Mouse (Mus musculus): ENCODE data around the gene Fam110c. TPM values are rescaled to one million over a fixed set of nuclear protein-coding genes. Genes with fewer than 3 reads are reported as not detected.
A peak's percentile ranks its signal among the peaks of the same experiment; 100 is the strongest.
"Not testable (repeated sequence)": the region's sequence is repeated elsewhere in the genome, so short reads cannot be mapped to it uniquely, and the experiment has no call there.

Fam110c gene
- polyA plus RNA-seq, 2 experiments, result 1.0 to 1.3 TPM

- no peak for ATAC-seq (ENCODE audit: insufficient read depth)
- WGBS (ENCODE audit: insufficient replicate concordance), result 58% methylated on average over 8 of the region's 8 CpGs
Observed at GRCm38 (mm10) chr12:31060245-31060644, 13.4 kb upstream of the Fam110c start.

GRCm38 (mm10) chr12:31071222-31071621 is 2.4 kb upstream of the Fam110c start:
- Histone ChIP-seq H3K36me3 (replicated peaks; ENCODE audit: control insufficient read depth, insufficient read depth, low read depth) (no peaks in the 10 kb centered on the region), H3K27ac (no peak overlapping the region), H3K4me1 (replicated peaks; ENCODE audit: control insufficient read depth in 2 of 2, insufficient read depth in 2 of 2, low read length in 1 of 2) (0 out of 4 replicates have a peak, but pooled peaks cover 0 to 2% of the 10 kb centered on the region in 2 experiments), H3K4me3 (ENCODE audit: insufficient read depth in 1 of 2, low read depth in 2 of 2, low read length in 2 of 2) (no peak overlapping the region), H3K27me3 (ENCODE audit: control insufficient read depth, insufficient read depth, low read length) (peaks cover 3% of the 10 kb centered on the region), H3K9ac (replicated peaks) (no peak overlapping the region), H3K9me3 (ENCODE audit: control insufficient read depth, low read length) (no peaks in the 10 kb centered on the region), H3K4me2 (ENCODE audit: low read depth) (no peak overlapping the region)
- 68% methylated on average over 5 of the region's 5 CpGs for WGBS (ENCODE audit: insufficient replicate concordance)
- ATAC-seq (ENCODE audit: insufficient read depth) (no peak), DNase-seq (ENCODE audit: low read depth in 3 of 3, low spot score in 3 of 3) (no peak)
- TF ChIP-seq CTCF (IDR thresholded peaks at IDR 0.05; ENCODE audit: low read depth) (no peak), EP300 (IDR thresholded peaks at IDR 0.05; ENCODE audit: low read depth) (no peak)

More at GRCm38 (mm10) chr12:31060245-31060644, 13.4 kb upstream of the Fam110c start:
- no peak overlapping the region for H3K4me3 ChIP-seq (ENCODE audit: insufficient read depth in 1 of 2, low read depth in 2 of 2, low read length in 2 of 2)
- no peaks in the 10 kb centered on the region for H3K36me3 ChIP-seq (replicated peaks; ENCODE audit: control insufficient read depth, insufficient read depth, low read depth)
- no peak overlapping the region for H3K9ac ChIP-seq (replicated peaks)
- no peak for DNase-seq (ENCODE audit: low read depth in 3 of 3, low spot score in 3 of 3)
- no peaks in the 10 kb centered on the region for H3K9me3 ChIP-seq (ENCODE audit: control insufficient read depth, low read length)
- no peak for TF ChIP-seq EP300 (IDR thresholded peaks at IDR 0.05; ENCODE audit: low read depth)
- TF ChIP-seq CTCF (IDR thresholded peaks at IDR 0.05; ENCODE audit: low read depth), result no peak
- no peak overlapping the region for H3K4me2 ChIP-seq (ENCODE audit: low read depth)
- no peak overlapping the region for H3K27ac ChIP-seq
- no peaks in the 10 kb centered on the region for H3K27me3 ChIP-seq (ENCODE audit: control insufficient read depth, insufficient read depth, low read length)
- no peaks in the 10 kb centered on the region for H3K4me1 ChIP-seq (replicated peaks; ENCODE audit: control insufficient read depth in 2 of 2, insufficient read depth in 2 of 2, low read length in 1 of 2)

GRCm38 (mm10) chr12:31074355-31074786 is 710 bp downstream of the Fam110c start:
- under 1% methylated on average over 10 of the region's 18 CpGs for WGBS (ENCODE audit: insufficient replicate concordance)
- H3K36me3 ChIP-seq (replicated peaks; ENCODE audit: control insufficient read depth, insufficient read depth, low read depth); H3K27me3 ChIP-seq (ENCODE audit: control insufficient read depth, insufficient read depth, low read length); H3K9me3 ChIP-seq (ENCODE audit: control insufficient read depth, low read length); DNase-seq (ENCODE audit: low read depth in 3 of 3, low spot score in 3 of 3): not testable (repeated sequence)
- H3K4me1 ChIP-seq (replicated peaks; ENCODE audit: control insufficient read depth in 2 of 2, insufficient read depth in 2 of 2, low read length in 1 of 2), result peaks cover 11 to 17% of the 10 kb centered on the region in 2 experiments
- H3K4me3 ChIP-seq (ENCODE audit: insufficient read depth in 1 of 2, low read depth in 2 of 2, low read length in 2 of 2), result peak overlapping the region; percentile 79 to 82
- peak overlapping the region; percentile 99 for H3K4me2 ChIP-seq (ENCODE audit: low read depth)
- H3K27ac ChIP-seq, result peak overlapping the region; percentile 41
- ATAC-seq (ENCODE audit: insufficient read depth), result peak; percentile 78
- peak overlapping the region; percentile 81 for H3K9ac ChIP-seq (replicated peaks)

- Histone ChIP-seq H3K4me1 (replicated peaks; ENCODE audit: control insufficient read depth in 2 of 2, insufficient read depth in 2 of 2, low read length in 1 of 2) (peaks cover 11 to 19% of the 10 kb centered on the region in 2 experiments), H3K4me2 (ENCODE audit: low read depth) (peak overlapping the region; percentile 89), H3K27me3 (ENCODE audit: control insufficient read depth, insufficient read depth, low read length) (peaks cover 3% of the 10 kb centered on the region), H3K36me3 (replicated peaks; ENCODE audit: control insufficient read depth, insufficient read depth, low read depth) (no peaks in the 10 kb centered on the region), H3K9me3 (ENCODE audit: control insufficient read depth, low read length) (no peaks in the 10 kb centered on the region), H3K9ac (replicated peaks) (peak overlapping the region; percentile 73), H3K27ac (peak overlapping the region; percentile 69), H3K4me3 (ENCODE audit: insufficient read depth in 1 of 2, low read depth in 2 of 2, low read length in 2 of 2) (peak overlapping the region; percentile 79 to 82)
- WGBS (ENCODE audit: insufficient replicate concordance), result 2% methylated on average over 24 of the region's 24 CpGs
- ATAC-seq (ENCODE audit: insufficient read depth) (peak; percentile 62), DNase-seq (ENCODE audit: low read depth in 3 of 3, low spot score in 3 of 3) (no peak)
- TF ChIP-seq CTCF (IDR thresholded peaks at IDR 0.05; ENCODE audit: low read depth), result no peak
- no peak for TF ChIP-seq EP300 (IDR thresholded peaks at IDR 0.05; ENCODE audit: low read depth)
Observed at GRCm38 (mm10) chr12:31074839-31075538, 1.3 kb downstream of the Fam110c start.

GRCm38 (mm10) chr12:31077020-31077419 is 3.4 kb downstream of the Fam110c start:
- Histone ChIP-seq H3K4me2 (ENCODE audit: low read depth) (peak overlapping the region; percentile 89; the same call in 1 of the 2 replicates), H3K4me1 (replicated peaks; ENCODE audit: control insufficient read depth in 2 of 2, insufficient read depth in 2 of 2, low read length in 1 of 2) (peaks cover 29 to 38% of the 10 kb centered on the region in 2 experiments), H3K36me3 (replicated peaks; ENCODE audit: control insufficient read depth, insufficient read depth, low read depth) (no peaks in the 10 kb centered on the region), H3K4me3 (ENCODE audit: insufficient read depth in 1 of 2, low read depth in 2 of 2, low read length in 2 of 2) (no peak overlapping the region), H3K9me3 (ENCODE audit: control insufficient read depth, low read length) (no peaks in the 10 kb centered on the region), H3K27me3 (ENCODE audit: control insufficient read depth, insufficient read depth, low read length) (peaks cover 3% of the 10 kb centered on the region; the same call in 1 of the 2 replicates), H3K27ac (no peak overlapping the region), H3K9ac (replicated peaks) (no peak overlapping the region)
- ATAC-seq (ENCODE audit: insufficient read depth), result no peak
- DNase-seq (ENCODE audit: low read depth in 3 of 3, low spot score in 3 of 3), result no peak
- 53% methylated on average over 7 of the region's 7 CpGs for WGBS (ENCODE audit: insufficient replicate concordance)
- TF ChIP-seq CTCF (IDR thresholded peaks at IDR 0.05; ENCODE audit: low read depth) (no peak), EP300 (IDR thresholded peaks at IDR 0.05; ENCODE audit: low read depth) (no peak)

Measured in liver, embryonic 14.5 days (tissue).